Mouse (Mus musculus): ENCODE results near the gene Gm45837.

Gene Gm45837

DNA sequence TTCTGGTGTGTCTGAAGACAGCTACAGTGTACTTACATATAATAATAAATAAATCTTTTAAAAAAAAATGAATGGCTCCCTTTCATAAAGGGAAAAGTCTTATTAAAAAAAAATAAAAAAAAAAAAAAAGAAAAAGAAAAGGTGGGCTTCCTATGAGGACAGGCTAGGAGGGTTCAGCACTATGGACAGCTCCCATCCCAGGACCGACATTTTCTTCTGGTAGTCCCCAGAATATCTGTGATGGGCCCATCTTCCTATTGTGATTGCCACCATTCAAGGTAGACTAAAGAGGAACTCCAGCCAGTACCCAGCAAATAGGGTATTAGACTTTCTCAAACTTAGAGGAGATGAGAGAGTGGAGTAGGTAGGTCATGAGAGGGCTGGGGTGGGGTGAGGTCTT is 27.2 kb downstream of the Gm45837 start:
- DNase-seq (ENCODE audit: low spot score in 2 of 2) = no peak

DNA sequence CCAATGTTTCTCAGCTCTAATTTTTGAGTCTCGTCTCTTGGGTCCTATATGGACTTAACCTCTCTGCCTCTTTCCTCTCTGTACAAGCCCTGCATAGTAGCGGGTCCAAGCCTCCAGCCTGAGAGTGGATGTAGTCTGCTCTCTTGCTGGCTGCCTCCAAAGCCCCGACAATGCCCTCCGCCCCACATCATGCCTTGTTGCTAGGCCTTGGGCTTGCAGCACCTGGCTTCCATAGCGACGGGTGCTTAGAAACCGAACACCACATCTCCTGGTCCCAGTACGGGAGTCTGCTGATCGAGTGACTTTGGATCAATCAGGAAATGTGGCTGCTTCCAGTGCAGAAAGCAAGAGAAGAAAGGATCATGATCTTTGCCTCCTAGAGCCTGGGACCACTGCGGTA is 32.4 kb downstream of the Gm45837 start:
- DNase-seq (ENCODE audit: low spot score in 2 of 2) = no peak

DNA sequence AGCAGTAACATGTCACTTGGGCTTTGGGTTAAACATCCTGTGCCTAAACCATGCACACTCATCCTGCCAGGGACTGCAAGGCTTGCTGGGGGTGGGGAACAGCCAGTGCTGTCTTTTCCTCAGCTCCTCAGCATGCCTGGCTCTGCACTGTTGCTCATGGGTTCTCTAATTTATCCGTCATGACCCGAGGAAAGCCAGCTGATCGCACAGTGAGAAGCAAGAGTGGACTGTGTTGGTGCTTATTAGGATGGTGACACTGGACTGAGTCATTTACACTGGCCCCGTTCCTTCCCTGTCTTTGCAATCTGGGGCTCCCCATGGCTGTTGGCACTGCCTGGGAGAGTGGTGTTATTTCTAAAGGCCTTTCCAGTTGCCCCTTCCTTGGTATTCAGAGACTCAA is 33.5 kb downstream of the Gm45837 start:
- DNase-seq (ENCODE audit: low spot score in 2 of 2) = no peak

DNA sequence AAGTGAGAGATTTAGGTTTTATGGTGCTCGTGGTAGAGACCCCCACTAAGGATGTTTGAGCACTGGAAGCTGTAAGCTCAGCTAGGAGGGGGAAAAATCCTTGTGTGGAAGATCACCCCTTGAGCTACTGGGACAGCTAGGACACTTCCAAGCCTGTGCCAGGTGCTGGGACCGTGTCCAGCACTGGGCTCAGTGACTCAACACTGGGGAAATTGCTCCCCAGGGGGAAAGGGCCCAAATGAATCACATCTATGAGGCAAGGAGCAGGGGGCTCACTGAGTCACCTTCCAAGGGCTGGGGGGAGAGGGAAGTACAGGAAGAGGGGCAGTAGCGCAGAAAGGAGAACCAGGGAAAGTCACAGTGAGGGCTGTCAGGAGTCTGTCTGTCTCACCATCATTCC is 39.2 kb downstream of the Gm45837 start:
- no peak for DNase-seq (ENCODE audit: low spot score in 2 of 2)

DNA sequence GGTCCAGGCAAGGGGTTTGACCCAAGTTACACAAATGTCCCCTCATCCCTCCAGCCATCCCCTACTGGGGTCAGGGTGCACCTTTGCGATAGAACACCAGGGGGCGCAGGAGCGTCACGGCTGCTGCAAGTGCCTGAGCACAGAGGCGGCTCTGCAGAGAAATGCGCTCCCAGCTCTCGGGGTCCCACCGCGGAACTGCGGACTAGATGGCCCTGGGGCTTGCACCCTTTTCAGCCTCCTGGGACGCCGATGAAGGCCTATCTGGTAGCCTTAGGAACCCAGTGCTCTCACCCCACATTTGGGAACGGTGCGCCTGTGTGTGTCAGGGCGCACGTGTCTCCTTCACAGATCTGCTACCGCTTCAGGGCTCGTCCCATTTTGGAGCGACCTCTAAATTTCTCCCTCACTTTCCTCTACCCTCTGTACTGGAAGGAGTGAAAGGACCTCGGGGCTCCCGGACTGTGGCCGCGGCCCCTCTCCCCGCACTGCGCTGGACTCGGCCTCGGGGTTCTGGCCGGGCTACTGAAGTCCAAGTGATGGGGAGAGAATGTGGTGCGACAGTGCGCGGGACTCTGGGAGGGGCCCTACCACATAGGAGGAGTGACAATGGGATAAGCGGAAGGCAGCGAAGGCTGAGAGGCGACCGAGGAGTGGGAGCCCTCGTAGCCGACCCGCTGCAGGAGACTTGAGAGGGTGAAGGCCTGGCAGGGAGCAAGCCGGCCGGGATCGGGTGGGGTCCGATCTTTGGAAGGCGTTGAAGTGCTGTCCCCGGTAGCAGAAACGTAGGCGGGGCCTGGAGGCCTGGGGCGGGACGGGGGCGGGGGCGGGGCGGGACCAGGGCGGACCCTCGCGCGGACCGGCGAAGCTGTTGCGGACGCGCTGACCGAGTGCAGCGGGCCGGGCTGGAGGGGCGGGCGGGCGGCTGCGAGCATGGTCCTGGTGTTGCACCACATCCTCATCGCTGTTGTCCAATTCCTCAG is 40.0 kb downstream of the Gm45837 start:
- DNase-seq (ENCODE audit: low spot score in 2 of 2) = peak; percentile 79 to 94

DNA sequence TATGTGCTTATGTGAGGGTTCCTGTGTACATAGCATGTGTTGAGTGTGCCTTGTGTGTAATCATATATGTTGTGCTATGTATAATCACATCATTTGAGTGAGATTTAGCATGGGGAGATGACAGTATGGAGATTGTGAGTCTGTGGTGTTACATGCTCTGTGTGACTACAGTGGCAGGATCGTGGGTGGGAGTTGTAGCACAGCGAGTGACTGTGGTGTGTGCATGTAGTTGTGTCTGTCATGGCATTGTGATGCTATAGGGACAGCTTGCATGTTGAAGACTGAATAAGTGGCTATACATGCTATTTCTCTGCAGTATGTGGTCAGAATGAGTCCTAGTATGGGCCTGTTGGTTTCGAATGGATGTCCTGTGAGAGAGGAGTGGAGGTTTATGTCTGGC is 42.0 kb downstream of the Gm45837 start:
- DNase-seq (ENCODE audit: low spot score in 2 of 2) = no peak

DNA sequence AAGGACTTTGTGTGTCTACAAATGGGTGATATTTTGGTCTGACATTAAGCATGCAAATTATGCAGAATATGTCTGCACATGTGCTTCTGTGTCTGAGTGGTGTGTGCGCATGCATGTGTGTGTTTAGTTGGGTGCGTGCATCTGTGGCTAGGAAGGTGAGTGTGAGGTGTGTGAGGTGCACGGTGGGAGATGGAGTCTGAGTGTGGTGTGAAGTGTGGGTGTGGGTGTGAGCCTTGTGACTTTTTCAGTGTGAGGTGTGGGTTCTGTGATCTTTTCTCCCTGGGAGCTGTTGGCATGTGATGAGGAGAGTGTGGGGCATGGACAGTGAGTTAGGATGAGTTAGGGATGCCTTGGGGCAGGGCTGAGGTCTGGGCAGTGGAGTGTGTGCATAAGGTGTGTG is 42.6 kb downstream of the Gm45837 start:
- no peak for DNase-seq (ENCODE audit: low spot score in 2 of 2)

DNA sequence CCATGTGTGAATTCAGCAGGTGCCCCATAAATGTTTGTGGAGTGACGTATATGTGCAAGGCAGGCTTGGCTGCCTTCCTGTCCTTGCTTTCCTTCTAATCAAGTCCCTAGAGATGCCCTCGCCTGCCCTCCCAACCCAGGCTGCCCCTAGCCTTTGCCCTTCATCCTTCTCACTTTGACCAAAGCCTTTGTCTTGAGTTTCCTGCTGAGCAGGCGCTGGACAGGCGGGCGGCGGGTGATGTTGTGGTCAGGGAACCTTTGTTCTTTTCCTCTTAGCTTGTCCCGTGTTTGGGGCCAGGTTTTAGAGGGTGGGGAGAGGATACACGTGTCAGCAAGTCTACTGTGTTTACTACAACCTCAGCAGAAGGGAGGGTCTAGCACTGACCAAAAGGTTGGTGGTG is 43.0 kb downstream of the Gm45837 start:
- DNase-seq (ENCODE audit: low spot score in 2 of 2) = no peak

DNA sequence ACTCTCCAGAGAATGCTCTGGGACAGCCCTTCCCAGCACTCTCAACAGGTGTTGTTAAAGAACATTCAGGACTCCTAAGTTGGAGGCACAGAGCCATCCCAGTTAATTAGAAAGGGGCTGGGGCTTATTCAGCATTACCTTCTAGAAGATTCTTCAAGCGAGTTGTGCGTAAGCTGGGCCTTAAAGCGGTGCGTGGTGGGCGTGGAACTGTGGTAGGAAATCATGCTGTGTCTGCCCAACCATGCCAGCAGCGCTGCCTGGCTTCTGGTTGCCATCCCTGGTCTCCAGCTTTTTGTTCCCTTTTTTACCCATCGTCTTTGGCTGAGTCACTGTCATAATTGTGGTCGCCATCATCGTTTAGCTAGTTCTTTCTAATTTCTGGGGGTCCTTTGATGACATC is 43.8 kb downstream of the Gm45837 start:
- DNase-seq (ENCODE audit: low spot score in 2 of 2) = no peak

DNA sequence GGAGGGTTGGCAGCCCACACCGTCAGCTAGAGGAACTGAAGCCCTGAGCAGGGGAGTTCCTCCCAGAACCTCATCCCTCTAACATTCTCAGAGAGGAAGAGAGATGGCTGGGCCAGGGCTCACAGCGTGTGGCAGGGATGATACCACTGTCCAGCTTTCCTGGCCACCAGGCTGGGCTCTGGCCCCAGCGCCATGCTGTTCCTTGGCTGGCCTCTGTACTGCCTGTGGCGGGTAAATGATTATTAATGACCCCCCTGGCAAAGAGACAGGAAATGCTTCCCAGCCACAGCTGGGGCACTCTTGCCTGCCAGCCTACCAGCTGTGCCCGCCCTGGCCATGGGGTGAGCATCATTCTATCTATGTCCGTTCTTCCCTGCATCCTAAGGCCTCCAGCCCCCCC is 44.5 kb downstream of the Gm45837 start:
- DNase-seq (ENCODE audit: low spot score in 2 of 2) = no peak

DNA sequence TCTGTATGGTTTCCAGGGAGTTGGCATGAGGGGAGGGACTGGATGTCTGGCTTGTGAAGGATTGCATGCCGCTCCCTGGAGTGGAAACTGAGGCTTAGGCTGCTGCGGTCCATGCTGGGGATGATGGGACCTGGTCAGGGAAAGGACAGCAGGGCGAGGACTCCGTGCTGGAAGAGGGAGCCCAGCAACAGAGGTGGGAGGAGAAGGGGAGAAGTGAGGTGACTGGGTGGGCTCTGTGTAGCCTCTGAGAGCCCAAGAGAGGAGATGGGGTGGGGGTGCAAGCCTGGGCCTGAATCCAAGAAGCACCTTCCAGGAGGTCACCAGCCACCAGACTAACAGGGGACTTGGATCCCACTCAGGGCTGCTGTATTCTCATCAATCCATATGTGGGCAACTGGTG is 45.6 kb downstream of the Gm45837 start:
- no peak for DNase-seq (ENCODE audit: low spot score in 2 of 2)

DNA sequence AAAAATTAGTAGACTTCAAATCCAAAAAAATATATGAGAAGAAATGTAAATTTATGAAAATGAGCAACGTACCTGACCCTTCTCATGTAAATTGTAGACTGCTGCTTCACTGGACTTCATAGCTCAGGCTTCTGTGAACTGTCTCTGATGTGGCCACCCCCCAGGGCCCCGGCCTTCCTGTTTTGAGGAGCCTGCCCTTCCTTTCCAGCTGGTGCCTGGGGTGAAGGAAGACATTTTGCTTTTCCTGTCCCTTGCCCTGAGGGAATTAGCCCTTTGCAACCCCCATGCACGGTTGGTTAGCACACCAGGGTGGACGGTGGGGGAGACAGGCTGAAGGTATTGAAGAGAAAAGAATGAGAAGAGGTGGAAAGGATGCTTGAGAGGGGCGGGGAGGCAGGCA is 46.1 kb downstream of the Gm45837 start:
- no peak for DNase-seq (ENCODE audit: low spot score in 2 of 2)

DNA sequence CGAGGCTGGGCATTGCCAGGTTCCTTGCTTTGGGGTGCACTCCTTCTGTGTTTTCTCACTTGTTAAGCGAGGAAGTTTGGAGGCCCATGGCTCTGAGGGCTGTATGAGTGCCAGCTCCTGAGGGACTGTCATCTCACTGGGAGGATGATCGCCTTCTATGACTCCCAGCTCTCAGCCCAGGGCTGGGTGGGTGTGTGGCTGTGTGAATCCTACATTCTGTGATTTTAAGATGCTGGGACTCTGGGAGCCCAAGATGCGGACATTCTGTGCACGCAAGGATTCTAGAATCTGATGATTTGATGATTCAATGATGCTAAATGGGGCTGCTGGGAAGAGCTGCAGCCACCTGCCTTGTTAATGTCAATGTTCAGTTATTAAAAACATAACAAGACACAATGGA is 46.6 kb downstream of the Gm45837 start:
- no peak for DNase-seq (ENCODE audit: low spot score in 2 of 2)

DNA sequence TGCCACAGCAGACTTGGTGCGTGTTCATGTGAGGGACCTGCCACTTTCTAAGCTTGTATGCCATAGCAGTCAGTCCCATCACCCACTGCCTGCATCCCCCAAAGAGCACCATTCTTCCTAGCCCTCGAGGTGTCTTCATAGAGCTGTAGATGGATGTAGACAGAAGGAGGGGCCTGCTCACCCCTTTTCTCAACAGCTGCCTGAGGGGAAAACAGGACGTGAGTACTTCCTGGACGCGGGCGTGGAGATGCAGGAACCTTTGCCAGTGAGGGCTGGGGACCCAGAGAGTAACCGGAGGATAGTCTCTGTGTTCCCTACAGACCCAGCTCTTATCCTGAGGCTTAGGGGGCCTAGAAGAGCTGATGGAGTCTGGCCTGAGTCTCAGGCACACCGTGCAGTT is 47.1 kb downstream of the Gm45837 start:
- DNase-seq (ENCODE audit: low spot score in 2 of 2) = no peak

DNA sequence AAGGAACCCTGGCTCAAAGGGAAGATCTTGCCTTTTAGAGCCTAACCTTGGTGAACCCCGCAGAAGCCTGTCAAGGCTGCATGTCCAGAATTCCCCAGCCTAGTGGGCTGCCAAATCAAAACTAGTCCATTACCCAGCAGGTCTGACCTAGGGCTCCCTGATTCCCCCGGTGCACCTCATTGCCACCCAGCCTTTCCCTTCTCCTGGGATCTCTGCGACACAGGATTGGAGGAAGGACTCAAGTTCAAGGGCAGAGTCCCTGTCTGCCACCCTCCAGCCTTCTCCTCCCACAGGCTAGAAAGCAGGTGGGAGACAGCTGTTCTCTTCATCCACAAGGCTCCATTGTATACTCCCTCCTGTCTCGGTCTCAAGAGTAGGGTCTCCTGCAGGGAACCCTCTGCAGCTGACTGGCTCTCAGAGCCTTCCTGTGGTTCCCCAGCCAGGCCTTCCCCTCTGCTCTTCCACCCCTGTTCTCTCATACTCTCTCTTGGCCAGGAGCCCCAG is 47.6 kb downstream of the Gm45837 start:
- no peak for DNase-seq (ENCODE audit: low spot score in 2 of 2)

DNA sequence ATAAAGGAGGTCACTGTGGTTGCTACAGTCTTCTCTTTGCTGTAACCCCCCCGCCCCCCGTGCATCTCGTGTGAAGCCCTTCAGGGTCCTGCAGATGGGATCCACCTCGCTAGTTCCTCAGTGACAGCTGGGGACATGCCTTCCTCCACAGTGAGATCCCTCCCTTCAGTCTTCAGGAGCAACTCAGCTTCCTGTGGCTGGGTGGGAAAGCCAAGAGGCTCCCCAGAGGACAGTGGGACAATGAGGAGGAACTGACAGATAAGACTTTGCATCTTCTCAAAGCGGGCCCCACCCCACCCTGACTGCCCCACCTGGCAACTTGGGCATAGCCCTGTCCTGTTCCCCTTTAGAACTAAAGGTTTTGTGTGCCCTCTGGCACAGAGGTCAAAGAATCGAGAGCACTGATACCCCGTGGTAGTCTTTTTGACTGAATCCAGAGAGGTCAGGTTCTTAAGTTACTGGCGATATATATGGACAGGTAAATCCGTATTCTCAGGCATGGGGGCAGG is 48.7 kb downstream of the Gm45837 start:
- no peak for DNase-seq (ENCODE audit: low spot score in 2 of 2)

DNA sequence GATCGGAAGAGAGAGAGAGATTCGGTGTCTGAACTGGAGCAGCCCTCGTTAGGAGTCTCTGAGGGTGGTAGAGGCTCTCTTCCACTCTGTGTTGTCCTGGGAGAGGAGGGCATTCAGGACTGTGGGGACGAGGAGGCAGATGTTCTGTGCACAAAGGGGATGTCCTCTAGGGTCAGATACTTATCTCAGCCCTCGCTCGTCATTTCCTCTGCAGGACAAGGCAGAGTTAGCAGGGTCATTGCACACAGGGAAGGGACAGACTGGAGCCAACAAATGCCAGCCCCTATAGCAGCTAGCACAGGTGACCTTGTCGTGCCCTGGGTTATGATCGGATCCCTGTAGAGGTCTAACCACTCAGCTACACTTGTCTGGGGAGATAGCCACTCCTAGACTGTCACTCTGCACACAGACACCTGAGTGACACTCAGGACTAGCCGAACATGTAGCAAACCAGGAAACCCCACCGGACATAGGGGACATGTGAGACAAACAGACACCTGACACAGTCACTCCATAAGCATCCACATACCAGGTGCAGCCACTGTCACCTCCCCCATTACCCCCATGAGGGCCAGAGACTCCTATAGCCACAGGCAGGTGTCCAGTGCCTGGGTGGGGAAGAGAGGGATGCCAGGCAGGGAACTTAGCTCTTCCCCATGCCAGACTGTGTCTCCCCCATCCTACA is 49.4 kb downstream of the Gm45837 start:
- no peak for DNase-seq (ENCODE audit: low spot score in 2 of 2)

DNA sequence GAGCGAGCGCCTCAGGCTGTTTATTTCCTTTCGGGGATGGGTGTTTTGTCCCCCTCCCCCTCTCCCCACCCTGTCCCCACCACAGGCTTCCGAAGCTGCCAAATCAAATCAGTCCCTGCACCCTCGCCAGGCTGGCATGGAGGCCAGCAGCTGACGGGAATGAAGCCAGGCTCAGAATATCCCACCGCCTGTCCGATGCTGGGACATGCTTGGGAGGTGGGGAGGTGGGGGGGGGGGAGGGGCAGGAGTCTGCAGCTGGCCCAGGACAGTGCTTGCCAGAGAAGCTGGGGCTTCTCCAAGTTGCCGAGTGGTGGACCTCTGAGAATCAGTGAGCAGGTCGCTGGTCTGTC is 49.9 kb downstream of the Gm45837 start:
- DNase-seq (ENCODE audit: low spot score in 2 of 2) = no peak

DNA sequence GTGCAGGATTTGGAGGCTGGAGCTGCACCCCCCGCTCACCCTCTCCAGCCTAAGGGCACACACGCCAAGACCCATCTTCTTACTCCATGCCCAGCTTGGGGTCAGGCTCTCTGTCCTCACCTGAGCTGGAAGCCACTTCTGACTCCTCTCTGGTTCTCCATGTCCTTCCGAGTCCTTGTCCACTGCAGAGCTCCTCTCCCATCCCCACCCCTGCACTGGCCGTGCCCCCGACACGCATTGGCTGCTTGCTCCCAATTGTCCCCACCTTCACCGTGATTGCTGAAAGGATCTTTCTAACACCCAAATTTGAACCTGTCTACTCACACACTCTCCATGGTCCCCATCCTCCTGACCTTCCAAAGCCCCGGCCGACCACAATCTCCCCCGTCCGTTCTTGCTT is 50.9 kb downstream of the Gm45837 start:
- no peak for DNase-seq (ENCODE audit: low spot score in 2 of 2)

DNA sequence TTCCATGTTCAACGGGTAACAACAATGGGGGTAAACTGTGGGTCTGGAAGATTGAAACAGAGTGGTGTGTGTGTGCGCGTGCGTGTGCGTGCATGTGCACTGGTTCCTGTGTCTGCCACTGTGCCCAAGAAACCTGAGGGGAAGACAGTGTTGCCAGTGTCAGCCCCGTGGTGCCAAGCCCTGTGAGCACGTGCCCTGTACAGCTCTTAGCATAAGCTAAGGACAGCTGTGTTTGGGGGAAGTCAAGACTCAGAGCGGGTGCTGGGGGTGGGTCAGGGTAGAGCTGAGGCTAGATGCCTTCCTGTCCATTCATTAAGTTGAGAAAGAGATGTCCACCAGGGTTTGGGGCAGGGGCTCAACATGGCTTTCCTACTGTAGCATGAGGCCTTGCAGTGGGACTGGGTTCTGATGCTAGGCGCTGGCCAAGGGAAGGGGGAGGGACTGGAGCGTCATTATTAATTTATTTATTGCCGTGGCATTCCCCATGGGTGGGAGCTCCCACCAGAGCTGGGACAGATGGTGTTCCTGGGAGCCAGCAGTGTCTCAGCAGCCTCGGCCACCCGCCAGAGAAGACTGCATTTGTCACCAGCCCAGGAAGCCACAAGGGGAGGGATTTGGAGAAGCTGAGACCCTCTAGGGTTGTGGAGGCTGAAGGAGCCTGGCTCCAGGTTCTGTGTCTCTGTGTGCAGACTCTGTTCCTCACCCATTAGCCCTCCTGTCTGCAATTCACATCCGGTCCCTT is 51.8 kb downstream of the Gm45837 start:
- DNase-seq (ENCODE audit: low spot score in 2 of 2) = no peak

DNA sequence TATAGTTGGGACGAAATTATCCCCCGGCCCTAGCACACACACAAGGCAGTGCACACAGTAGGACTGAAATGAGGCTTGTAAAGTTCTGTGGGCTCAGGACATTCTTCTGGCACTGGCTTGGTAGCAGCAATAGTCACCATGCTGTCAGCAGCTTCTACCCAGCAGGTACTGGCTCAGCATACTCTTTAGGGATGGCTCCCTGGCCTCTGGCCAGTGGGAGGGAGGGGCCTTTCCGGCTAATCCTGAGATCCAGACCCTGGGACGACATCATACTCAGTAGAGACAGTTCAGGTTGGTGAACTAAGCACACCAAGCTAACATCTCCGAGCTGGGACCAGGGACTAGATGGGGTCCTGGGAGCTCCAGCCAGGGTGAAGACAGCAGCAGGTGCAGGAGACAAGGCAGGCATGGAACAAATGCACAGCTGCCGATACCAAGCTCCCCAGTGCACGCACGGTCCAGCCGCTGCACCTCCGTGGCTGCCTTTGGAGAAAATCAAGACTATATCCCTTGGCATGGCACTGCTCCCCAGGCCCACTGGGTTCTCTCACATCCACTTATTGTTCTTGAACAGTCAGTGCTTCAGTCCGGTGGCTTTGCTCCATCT is 53.1 kb downstream of the Gm45837 start:
- DNase-seq (ENCODE audit: low spot score in 2 of 2) = no peak

DNA sequence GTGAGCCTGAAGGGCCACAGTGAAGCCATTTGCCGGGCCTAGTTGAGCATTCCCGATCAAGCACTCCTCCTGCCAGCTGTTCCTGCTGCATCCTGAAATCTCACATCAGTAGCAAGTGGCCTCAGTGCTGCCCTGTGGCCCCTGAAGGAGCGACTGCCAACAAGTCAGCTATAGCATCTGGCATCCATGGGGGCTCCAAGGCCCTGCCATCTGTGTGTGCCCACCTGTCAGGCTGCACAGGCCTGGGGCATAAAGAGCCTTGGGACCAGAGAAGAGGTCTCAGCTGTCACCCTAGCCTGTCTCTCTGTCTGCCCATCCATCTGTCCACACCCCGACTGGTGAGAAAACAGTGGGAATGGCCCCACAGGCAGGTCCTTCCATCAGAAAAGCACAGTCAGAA is 54.2 kb downstream of the Gm45837 start:
- DNase-seq (ENCODE audit: low spot score in 2 of 2) = no peak
